Mouse (Mus musculus) thymus, adult 2 months (tissue): ENCODE measurements around the gene Qsox1. TPM values are rescaled to one million over a fixed set of nuclear protein-coding genes. Genes with fewer than 3 reads are reported as not detected.

Source experiments
- DNase-seq: peaks from one replicate; pipeline ENCODE4 v3.0.0; 2021
- H3K27ac ChIP-seq: fragments of 200-500 bp; 2 replicates; pipeline ENCODE4 v1.5.1; 2012; ENCODE audit warnings: low read length, control low read depth; ENCODE audit not compliant: control insufficient read depth, insufficient read depth
- H3K27me3 ChIP-seq: fragments of 200-500 bp; 2 replicates; pipeline ENCODE4 v1.6.1; 2012; ENCODE audit warnings: mild to moderate bottlenecking, low read length, moderate library complexity, mixed read lengths; ENCODE audit not compliant: control insufficient read depth, insufficient read depth
- H3K36me3 ChIP-seq: fragments of 200-500 bp; 2 replicates; pipeline ENCODE4 v1.6.1; 2012; ENCODE audit warnings: mild to moderate bottlenecking, low read length, moderate library complexity; ENCODE audit not compliant: control insufficient read depth, insufficient read depth
- H3K4me1 ChIP-seq: fragments of 200-500 bp; replicated peaks from 2 replicates; pipeline ENCODE4 v1.6.1; 2012; ENCODE audit warnings: low read length; ENCODE audit not compliant: control insufficient read depth, insufficient read depth
- H3K4me3 ChIP-seq: fragments of 200-500 bp; 2 replicates; pipeline ENCODE4 v1.5.1; 2012; ENCODE audit warnings: mild to moderate bottlenecking, low read length, control low read depth, moderate library complexity; ENCODE audit not compliant: control insufficient read depth, insufficient read depth
- CTCF ChIP-seq: fragments of 200-500 bp; IDR thresholded peaks from 2 replicates; pipeline ENCODE4 v1.5.1; 2012; ENCODE audit warnings: mild to moderate bottlenecking, control low read depth, low read length, moderate library complexity, borderline replicate concordance; ENCODE audit not compliant: control insufficient read depth, poor library complexity, insufficient read depth; ENCODE audit errors: extremely low read depth
- POLR2A ChIP-seq: fragments of 200-500 bp; IDR thresholded peaks from 2 replicates; pipeline ENCODE4 v1.6.1; 2012; ENCODE audit warnings: mild to moderate bottlenecking, low read length, control low read depth, moderate library complexity; ENCODE audit not compliant: control insufficient read depth, poor library complexity, insufficient read depth; ENCODE audit errors: extremely low read depth
- WGBS: fragments of 180-500 bp; shearing (Covaris S2); methylation state at CpG from one replicate; pipeline ENCODE4 v1.1.7; 2018; 5-methylcytosine and 5-hydroxymethylcytosine counted together
- polyA plus RNA-seq: library from polyadenylated mRNA; depleted of rRNA; stranded (reverse); fragments of >200 nt; gene quantifications from 2 replicates; pipeline ENCODE4 v1.2.3, GENCODE M21; 2012

The Qsox1 gene
- polyA plus RNA-seq, 1 experiment = 61.1 TPM

DNA sequence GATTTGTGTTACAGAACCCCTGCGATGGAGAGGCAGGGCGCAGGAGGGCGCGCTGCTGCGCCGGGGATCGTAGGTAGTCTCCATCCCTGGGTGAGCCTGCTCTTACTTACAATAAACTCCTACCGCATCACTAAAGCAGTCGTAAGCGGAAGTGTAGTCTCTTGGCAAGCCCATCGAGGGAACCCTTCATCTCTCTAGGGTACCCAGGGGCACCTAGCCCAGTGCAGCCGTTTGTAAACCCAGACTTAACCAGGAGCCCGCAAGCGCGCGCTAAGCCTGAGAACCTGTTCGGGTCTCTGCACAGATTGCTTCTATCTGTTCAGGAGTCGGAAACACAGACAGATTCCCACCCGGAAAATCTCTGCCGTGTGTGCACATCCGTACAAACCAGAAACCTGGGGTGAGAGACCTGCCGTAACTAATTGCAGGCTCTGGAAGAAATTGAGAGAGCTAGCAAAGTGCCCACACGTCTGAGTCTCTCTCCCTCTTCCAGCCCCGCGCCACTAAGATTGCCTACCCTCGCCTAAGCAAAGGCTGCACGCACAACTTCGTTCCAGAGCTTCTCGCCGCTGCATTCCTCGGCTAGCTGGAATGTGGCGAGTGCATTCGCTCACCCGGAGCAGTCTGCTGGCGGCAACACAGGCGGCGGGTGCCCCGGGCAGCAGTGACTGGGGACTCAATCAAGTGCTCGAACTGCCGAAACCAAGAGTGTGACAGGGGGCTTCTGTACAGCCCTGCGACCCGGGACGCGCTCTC is 71.9 kb downstream of the Qsox1 start:
- Histone ChIP-seq H3K36me3 (no peaks in the 10 kb centered on the region), H3K27ac (no peak overlapping the region), H3K4me3 (peak overlapping the region; percentile 5; the same call in 1 of the 2 replicates), H3K4me1 (peaks cover 23% of the 10 kb centered on the region; the same call in 1 of the 2 replicates), H3K27me3 (peaks cover 49% of the 10 kb centered on the region)
- WGBS = 3% methylated on average over 44 of the region's 44 CpGs
- DNase-seq = no peak
- TF ChIP-seq POLR2A (no peak), CTCF (no peak)

DNA sequence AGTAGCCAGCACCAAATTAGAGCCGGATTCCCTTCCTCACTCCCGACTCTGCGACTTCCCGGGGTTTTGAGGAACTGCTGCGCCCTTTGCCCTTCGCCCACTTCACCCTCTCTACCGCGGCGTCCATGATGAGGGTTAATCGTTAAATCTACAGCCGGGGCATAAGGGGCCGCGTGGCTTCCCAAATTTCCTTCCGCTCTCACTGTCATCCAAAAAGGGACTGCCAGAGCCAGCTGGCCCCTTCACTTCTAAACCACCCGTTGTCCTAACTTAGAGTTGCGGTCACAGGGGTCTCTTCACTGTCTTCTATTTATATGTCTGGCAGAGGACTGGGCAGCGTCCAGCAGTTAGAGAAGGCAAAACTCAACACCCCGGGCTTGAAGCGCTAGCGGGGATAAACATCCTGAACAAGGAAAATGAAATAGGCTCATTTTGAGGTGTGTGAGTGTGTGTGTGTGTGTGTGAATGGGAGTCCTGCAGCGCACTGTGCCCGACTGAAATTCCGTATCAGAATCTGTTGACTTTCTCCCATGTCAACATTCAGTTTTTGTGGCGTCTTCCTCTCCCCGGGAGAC is 74.8 kb downstream of the Qsox1 start:
- Histone ChIP-seq H3K27me3 (peaks cover 49% of the 10 kb centered on the region), H3K4me3 (no peak overlapping the region)
- DNase-seq = no peak

DNA sequence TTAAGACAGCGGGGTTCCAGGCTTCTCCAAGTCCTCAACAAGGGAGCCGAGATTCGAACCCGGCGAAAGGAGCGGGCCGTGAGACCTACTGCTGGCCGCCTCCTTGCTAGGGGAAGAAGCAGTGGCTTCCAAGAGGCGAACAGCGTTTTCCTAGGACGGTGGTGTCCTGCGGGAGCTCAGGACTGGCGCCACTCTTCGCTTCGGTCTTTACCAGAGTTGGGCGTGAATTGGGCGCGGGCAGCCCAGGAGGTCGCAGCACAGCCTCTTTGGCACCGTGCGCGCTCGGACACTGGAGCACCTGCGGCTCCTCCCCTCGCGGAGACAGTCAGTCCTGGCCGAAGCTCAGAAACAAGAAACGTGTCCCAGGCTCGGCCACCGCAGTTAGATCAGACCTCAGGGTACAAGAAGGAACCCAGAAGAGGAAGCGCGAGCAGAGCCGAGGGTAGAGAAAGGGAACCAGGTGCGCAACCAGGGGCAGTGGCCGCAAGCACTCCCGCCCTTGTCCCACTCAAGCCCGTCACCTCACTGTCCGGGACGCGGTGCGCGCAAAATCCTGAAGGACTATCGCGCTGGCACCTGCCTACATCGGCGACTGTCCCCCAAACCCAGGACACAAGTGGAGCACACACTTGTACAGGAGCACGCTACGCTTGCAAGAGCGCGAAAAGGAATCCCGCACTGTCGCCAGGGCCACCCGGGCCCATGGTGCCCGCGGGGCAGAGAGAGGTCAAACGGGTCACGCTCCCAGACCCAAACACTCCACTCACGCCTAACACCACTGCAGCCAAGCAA is 75.5 kb downstream of the Qsox1 start:
- TF ChIP-seq POLR2A (no peak), CTCF (no peak)

More for the DNA sequence above, 74.8 kb downstream of the Qsox1 start:
- Histone ChIP-seq H3K4me1 (peaks cover 22% of the 10 kb centered on the region; the same call in 1 of the 2 replicates), H3K27ac (no peak overlapping the region), H3K36me3 (no peaks in the 10 kb centered on the region)
- TF ChIP-seq POLR2A = no peak
- TF ChIP-seq CTCF = no peak
- 3% methylated on average over 25 of the region's 25 CpGs for WGBS

DNA sequence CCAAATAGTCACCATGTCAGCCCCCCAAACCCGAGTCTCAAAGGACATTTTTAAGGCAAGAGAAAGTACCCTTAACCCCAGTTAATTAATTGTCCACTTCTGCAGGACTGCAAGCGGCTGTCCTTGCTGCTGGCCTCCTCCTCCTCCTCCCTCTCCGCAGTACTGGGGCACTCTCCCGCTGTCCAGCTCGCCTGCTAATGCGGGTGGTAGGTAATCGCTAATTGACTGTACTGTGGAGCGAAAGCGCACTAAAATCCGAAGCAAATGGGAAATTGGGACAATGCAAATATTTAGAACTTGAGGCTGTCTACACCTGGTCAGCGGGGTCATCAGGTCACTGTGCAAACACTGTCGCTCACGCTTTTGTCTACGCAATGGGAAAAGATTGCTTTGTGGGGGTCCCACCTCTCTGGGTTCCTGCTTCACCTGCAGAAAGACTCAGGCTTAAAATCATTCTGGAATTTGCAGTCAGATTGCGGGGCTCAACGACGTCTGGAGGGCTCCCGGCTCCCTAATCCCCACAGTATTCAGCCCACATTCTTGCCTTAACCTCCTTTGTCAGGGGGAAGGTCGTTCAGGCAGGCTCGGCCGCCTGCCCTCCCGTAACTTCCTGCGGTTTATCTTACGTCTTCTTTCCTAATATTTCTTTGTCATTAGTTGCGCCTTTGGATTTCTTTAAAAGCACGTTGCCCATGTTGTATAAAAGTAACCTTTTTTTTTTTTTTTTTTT is 76.4 kb downstream of the Qsox1 start:
- TF ChIP-seq POLR2A (no peak), CTCF (no peak)
- Histone ChIP-seq H3K4me3 (no peak overlapping the region), H3K36me3 (no peaks in the 10 kb centered on the region), H3K27me3 (peaks cover 39% of the 10 kb centered on the region), H3K27ac (no peak overlapping the region), H3K4me1 (peaks cover 7% of the 10 kb centered on the region; the same call in 1 of the 2 replicates)
- DNase-seq = no peak
- 8% methylated on average over 26 of the region's 26 CpGs for WGBS

More for the DNA sequence above, 75.5 kb downstream of the Qsox1 start:
- Histone ChIP-seq H3K36me3 (no peaks in the 10 kb centered on the region), H3K4me1 (peaks cover 15% of the 10 kb centered on the region; the same call in 1 of the 2 replicates), H3K27me3 (peaks cover 44% of the 10 kb centered on the region), H3K27ac (no peak overlapping the region), H3K4me3 (no peak overlapping the region)
- DNase-seq = no peak
- 2% methylated on average over 58 of the region's 58 CpGs for WGBS

DNA sequence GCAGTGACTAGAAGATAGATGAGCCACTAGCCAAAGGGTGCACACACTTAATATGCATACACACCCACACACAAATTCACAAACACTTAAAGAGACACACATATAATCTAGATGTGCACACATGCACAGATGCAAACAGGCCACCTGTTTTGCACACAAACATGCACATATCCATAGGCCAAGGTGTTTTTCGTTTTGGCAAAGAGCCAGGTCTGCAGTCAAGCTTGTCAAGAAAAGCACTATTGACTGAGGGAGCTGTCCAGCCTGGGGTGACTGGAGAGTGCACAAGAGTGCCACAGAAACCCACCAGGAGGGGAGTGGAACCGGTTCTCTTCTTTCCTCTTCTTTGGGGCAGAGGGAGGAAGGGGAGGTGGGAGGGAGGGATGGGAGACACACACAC is 81.5 kb downstream of the Qsox1 start:
- Histone ChIP-seq H3K4me1 (no peaks in the 10 kb centered on the region), H3K36me3 (no peaks in the 10 kb centered on the region), H3K4me3 (no peak overlapping the region), H3K27ac (no peak overlapping the region), H3K27me3 (peaks cover 23% of the 10 kb centered on the region)
- 2% methylated on average over 2 of the region's 2 CpGs for WGBS
- no peak for TF ChIP-seq CTCF
- TF ChIP-seq POLR2A = no peak
- no peak for DNase-seq

DNA sequence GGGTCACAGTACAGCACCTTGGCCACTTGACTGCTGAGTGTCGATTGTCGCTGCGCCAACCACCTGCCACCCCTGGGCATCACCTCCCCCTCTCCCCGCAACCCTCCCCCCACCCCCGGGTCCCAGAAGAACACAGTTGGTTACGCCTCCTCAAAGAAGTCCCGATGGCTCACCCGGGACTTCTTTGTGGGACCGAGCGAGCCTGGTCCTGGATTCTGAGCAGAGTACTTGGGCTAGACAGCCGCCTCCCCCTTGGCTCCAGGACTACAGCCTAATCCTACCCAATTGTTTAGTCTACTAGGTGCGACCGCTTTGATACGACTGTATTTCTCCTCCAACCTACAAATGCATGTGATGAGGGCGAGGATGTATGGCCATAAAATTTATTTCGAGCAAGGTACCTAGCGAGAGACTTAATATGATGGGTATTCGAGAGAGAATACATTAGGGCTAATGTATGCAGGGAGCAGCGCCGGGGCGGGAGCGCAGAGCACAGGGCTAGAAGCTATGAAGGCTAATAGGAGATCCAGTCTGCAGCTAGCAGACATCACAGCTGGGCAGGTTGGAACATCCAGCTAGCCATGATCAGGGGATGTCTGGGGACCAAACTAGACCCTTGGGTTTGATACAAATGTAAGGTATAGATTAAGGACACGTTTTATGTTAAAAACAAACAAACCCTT is 83.4 kb downstream of the Qsox1 start:
- H3K4me3 ChIP-seq = no peak overlapping the region
- no peaks in the 10 kb centered on the region for H3K4me1 ChIP-seq
- TF ChIP-seq POLR2A = no peak
- TF ChIP-seq CTCF = no peak
- no peak for DNase-seq
- 19% methylated on average over 23 of the region's 23 CpGs for WGBS
- H3K36me3 ChIP-seq = no peaks in the 10 kb centered on the region
- H3K27me3 ChIP-seq = peaks cover 16% of the 10 kb centered on the region
- H3K27ac ChIP-seq = no peak overlapping the region
